Mouse (Mus musculus) bone marrow macrophage, adult 2 months (primary cell): ENCODE results near the gene Maml2. TPM values are rescaled to one million over a fixed set of nuclear protein-coding genes. Genes with fewer than 3 reads are reported as not detected.

Experiments used
- H3K27ac ChIP-seq: 2 replicates; pipeline ENCODE4 v1.5.1; 2012; ENCODE audit warnings: low read depth, low read length; ENCODE audit not compliant: insufficient read depth
- H3K4me1 ChIP-seq: 2 replicates; pipeline ENCODE4 v1.6.1; 2012; ENCODE audit warnings: low read length; ENCODE audit not compliant: control insufficient read depth, insufficient read depth
- H3K4me3 ChIP-seq: 2 replicates; pipeline ENCODE4 v1.5.1; 2012; ENCODE audit warnings: mild to moderate bottlenecking, low read length, moderate library complexity; ENCODE audit not compliant: insufficient read depth
- CTCF ChIP-seq: IDR thresholded peaks from 2 replicates; pipeline ENCODE4 v1.5.1; 2012; ENCODE audit warnings: low read depth, mild to moderate bottlenecking, low read length, moderate library complexity
- POLR2A ChIP-seq: IDR thresholded peaks from 2 replicates; pipeline ENCODE4 v1.6.1; 2012; ENCODE audit warnings: mild to moderate bottlenecking, low read depth, low read length, borderline replicate concordance
- polyA plus RNA-seq: library from polyadenylated mRNA; stranded (reverse); fragments of >200 nt; gene quantifications from 2 replicates; pipeline ENCODE4 v1.2.4, GENCODE M21; 2012; ENCODE audit not compliant: missing spikeins, insufficient read depth, insufficient read length

The Maml2 gene
- polyA plus RNA-seq, 1 experiment: 9.3 TPM

DNA sequence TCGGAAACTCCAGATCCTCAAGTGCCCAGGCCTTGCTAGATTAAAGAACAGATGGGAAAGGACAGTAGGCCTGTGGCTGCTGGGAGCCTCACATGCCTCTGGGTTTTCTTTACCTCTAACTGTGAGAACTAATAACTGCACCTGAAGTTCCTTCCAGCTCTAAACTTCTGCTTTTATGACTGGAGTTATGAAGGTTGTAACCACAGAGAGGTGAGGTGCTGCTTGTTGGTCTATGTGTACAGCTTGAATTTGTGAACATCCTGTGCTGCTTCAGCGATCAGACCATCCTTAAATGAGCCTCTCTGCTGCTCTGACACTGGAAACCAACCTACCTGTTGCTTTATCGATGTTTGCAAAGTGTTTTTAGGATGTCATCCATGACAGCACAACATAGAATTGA is 258.9 kb downstream of the Maml2 start:
- Histone ChIP-seq H3K4me1 (peaks cover 16% of the 10 kb centered on the region), H3K27ac (no peak overlapping the region), H3K4me3 (no peak overlapping the region)
- TF ChIP-seq CTCF (no peak), POLR2A (no peak)

DNA sequence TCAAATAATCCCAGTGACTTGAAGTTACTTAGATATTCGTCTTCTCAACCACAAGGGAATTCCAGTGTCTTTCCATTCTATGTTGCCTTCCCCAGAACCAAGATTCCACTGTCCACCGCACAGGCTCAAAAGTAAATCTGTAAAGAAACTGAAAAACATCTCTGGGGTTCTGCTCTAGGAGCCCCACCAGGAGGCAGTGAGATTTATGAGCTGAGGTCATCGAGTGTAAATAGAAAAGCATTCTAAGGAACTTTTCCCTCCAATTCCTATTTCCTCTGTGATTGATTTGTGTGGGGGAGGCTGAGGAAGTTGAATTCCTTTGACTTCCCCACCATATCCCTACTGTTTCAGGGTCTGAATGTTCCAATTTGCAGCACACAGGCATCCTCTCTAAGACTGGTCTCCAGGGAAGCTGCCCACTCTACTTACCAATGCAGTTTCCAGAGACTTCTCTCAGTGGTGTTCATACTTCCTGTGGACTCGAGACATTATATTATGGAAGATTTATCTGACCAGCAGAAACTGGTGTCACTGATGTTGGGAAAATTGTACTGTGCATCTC is 261.1 kb downstream of the Maml2 start:
- H3K4me1 ChIP-seq: peaks cover 26% of the 10 kb centered on the region
- H3K4me3 ChIP-seq: no peak overlapping the region
- H3K27ac ChIP-seq: no peak overlapping the region
- TF ChIP-seq CTCF: no peak
- TF ChIP-seq POLR2A: no peak

DNA sequence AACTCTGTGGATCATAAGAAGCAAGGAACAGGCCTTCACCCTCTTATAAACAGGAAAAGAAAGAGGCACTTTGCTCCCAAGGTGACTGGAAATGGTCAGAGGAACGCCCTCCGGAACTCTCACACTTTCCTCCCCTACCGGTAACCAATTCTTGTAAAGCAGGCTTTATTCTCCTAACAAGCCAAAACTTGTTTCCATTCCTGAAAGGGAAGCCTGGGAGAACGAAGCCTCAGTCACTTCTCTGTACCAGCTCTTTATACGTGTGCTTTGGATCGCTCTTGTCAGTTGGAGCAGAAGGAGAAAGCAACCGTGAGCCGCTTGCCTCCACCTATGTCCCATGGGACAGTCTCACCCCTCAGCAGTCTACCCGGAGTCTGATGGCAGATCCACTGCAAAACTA is 262.9 kb downstream of the Maml2 start:
- Histone ChIP-seq H3K27ac (no peak overlapping the region), H3K4me3 (no peak overlapping the region), H3K4me1 (peaks cover 32% of the 10 kb centered on the region)
- TF ChIP-seq POLR2A: no peak
- no peak for TF ChIP-seq CTCF

DNA sequence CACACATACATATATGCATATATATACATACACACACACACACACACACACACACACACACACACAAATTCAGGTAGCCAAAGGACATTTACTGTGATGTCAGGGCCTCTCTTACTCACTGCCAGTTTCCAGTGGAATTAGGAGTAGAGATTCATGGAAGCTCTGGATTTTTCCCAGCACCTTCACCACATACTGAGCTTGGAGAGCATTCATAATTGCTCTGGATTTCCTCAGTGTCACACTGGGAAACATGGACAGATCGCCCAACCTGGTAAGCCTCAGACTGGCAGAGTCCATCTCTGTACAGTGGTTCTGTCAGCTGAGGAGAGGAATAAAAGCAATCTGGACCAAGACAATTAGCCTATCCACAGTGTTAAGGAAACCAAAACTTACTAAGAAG is 263.6 kb downstream of the Maml2 start:
- TF ChIP-seq POLR2A (no peak), CTCF (no peak)
- H3K27ac ChIP-seq: no peak overlapping the region
- peaks cover 32% of the 10 kb centered on the region for H3K4me1 ChIP-seq
- H3K4me3 ChIP-seq: no peak overlapping the region

DNA sequence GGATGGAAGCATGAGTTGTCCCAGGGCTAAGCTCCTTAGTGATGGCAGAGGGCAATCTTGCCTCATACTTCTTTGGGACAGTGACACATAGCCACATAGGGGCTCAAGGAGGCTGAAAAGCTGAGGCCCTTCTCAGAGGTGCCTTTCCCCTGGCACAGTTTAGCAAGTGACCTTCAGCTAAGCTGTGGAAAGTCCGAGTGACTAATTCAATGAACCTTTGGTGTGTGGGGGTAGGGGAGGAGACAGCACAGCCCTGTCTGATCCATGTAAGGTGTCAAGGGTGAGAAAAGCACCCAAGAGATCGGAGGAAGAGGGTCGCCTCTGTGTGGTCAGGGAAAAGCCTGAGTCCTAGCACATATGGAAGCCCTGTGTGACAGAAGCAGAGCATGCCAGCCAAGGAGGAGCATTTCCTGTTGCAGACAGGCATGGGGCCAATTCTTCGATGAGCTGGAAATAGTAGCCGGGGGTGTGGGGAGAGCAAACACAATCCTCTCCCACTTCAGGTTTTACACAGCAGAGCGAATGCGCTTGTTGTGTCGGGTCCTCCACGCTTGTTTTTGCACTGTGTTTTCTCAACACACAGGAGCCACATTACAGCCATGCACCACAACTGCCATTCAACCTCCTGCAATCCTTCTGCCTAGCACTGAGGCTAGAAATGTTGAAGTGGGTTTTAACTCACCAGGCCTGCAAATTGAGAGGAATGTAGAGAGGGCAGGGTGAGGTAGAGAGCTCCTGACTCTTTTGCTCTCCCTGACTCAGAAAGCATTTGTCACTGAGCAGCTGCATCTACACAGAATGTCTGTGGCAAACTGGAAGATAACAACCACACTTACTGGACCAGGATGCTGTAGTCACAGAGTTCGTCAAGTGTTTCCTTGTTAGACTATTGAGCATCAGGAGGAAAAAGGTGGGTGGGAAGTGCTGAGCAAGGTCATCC is 266.0 kb downstream of the Maml2 start:
- Histone ChIP-seq H3K4me1 (peaks cover 28% of the 10 kb centered on the region), H3K4me3 (no peak overlapping the region), H3K27ac (no peak overlapping the region)
- TF ChIP-seq CTCF: no peak

DNA sequence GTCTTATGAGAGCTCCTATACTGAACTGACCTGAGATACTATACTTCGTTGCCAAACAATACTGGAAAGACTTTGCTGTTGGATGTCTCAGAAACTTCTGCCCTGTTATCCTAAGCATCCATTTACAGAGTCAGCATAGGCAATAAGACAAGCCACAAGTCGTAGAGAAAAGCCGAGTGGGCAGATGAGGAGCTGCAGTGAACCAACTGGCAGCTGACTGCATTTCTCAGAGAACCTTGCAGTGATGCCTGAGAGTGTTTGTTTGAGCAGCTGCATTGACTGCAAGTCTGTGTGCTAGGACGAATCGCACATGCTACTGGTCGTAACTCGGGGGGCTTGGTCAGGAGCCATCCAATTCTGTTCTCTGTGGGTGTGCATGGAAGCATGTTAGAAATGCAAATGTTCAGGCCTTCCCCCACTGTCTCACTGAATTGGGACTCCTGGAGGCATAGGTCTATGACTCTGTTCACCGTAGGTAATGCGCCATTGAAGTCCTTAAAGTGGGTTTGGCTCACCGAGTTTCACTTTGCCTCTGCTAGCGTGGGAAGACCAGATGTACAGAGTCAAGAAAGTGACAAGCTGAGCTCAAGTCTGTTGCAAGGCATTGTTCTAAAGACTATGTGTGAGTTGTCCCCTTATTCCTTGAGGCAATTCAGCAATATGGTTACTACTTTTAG is 267.7 kb downstream of the Maml2 start:
- H3K4me1 ChIP-seq: peaks cover 16% of the 10 kb centered on the region
- TF ChIP-seq CTCF (no peak), POLR2A (no peak)
- H3K4me3 ChIP-seq: no peak overlapping the region
- no peak overlapping the region for H3K27ac ChIP-seq

DNA sequence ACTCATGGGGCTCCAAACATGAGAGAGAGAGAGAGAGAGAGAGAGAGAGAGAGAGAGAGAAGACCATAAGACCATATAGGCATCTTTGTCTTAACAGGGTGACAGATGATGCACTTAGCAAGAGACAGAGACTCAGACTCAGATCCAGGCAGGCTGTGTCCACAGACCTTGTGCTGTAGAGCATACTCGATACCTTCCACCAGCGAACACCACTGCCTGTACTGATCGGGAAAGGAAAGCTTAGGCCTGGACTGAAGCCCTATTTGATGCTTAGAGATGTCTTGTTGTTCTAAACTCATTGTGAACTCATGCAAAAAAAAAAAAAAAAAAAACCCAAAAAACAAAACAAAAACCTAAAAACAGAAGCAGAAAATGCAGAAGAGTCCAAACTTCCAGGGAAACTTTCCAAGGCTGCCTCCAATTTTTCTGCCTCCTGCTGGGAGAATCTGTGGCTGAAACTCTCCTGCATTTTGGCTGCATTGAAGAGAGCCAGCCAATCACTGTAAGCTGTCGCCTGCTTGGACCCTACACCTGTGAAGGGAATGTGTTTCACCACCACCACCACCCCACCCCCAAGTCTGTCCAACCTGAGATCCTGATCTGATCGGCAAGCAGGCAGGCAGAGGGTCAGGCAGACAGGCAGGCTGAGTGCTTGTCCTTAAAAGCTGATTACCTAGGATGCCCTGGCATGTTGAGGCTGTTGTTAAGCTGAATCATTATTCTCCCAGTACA is 268.6 kb downstream of the Maml2 start:
- Histone ChIP-seq H3K4me1 (peaks cover 16% of the 10 kb centered on the region), H3K27ac (no peak overlapping the region), H3K4me3 (no peak overlapping the region)
- TF ChIP-seq POLR2A (no peak), CTCF (no peak)

DNA sequence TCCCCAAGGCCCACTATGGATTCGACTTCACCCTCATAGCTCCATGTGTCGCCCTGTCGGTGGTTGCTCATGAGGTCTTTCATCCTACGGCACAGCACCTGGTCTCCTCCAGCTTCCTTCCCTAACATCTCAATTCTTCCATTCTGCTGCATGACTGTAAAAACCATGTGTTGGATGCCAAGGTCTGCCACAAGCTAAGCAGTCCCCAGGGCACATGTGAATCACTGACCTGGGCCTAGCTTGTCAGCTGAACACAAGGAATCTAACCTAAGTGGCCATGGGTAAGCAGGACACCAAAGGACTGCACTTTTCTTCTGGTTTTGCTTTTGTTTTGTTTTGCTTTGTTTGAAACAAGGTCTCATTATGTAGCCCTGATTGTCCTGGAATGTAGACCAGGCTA is 271.3 kb downstream of the Maml2 start:
- peaks cover 7% of the 10 kb centered on the region for H3K4me1 ChIP-seq
- TF ChIP-seq CTCF: no peak
- no peak for TF ChIP-seq POLR2A
- H3K4me3 ChIP-seq: no peak overlapping the region
- H3K27ac ChIP-seq: no peak overlapping the region

DNA sequence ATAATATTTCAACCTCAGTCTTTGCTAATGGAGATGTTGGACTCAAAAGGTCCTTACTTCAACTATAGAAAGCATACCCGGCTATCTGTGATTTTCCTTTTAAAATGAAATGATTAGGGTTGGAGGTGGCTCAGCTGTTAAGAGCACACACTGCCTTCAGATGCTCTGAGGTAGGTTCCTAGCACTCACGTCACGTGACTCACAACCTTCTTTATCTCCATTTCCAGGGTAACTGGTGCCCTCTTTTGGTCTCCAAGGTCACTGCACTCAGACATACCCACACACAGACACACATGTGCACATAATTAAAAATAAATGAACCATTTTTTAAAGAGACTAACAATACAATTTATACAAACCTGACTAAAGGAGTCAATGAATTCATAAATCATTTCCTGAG is 275.1 kb downstream of the Maml2 start:
- no peak overlapping the region for H3K4me3 ChIP-seq
- H3K27ac ChIP-seq: no peak overlapping the region
- TF ChIP-seq CTCF (no peak), POLR2A (no peak)
- peaks cover 18% of the 10 kb centered on the region for H3K4me1 ChIP-seq

DNA sequence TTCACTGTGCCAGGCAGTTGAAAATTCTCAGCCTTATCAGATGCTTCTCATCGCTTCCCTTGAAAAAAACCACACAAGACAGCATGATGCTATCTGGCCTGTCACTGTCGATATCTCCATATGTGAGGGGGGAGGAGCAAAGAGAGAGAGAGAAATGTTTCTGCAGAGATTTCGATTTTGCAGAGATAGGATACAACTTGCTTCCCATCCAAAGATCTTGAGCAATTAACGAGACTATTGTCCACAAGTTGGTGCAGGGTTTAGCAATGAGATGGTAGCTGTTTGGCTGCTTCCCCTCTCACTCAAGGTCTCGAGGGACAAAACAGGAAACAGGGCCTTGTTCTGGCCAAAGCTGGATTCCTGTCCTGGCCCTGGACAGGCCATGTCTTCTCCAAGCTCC is 276.3 kb downstream of the Maml2 start:
- H3K27ac ChIP-seq: peak overlapping the region; percentile 56
- H3K4me3 ChIP-seq: no peak overlapping the region
- H3K4me1 ChIP-seq: peaks cover 18% of the 10 kb centered on the region
- no peak for TF ChIP-seq CTCF
- no peak for TF ChIP-seq POLR2A
